Mouse (Mus musculus): ENCODE results near the gene Gm17409. TPM values are rescaled to one million over a fixed set of nuclear protein-coding genes. Genes with fewer than 3 reads are reported as not detected.

The Gm17409 gene
- polyA plus RNA-seq (2015; fragmentation: Nextera tagmentation; extraction: Ambion mirVana), result not detected in 2 replicates

- H3K4me3 ChIP-seq (replicated peaks), result no peak within 1 kb of the TSS
- DNase-seq (no peak), ATAC-seq (ENCODE audit: low read depth) (no peak)
- peaks cover 29% of the 10 kb centered on the region for H3K36me3 ChIP-seq
- WGBS (ENCODE audit: insufficient replicate concordance), result 67% methylated on average over 7 of the region's 7 CpGs
- H3K4me1 ChIP-seq (replicated peaks), result no peaks in the 10 kb centered on the region
- no peak within 1 kb of the TSS for H3K27ac ChIP-seq
- no peaks in the 10 kb centered on the region for H3K9me3 ChIP-seq (replicated peaks)
- no peak within 1 kb of the TSS for H3K9ac ChIP-seq
- no peak within 1 kb of the TSS for H3K4me2 ChIP-seq
- no peaks in the 10 kb centered on the region for H3K27me3 ChIP-seq
Observed at GRCm38 (mm10) chr2:58469816-58470215, at the start of gene Gm17409. Gene Gm17409, plus strand, starts transcription at chr2:58470116.

DNA sequence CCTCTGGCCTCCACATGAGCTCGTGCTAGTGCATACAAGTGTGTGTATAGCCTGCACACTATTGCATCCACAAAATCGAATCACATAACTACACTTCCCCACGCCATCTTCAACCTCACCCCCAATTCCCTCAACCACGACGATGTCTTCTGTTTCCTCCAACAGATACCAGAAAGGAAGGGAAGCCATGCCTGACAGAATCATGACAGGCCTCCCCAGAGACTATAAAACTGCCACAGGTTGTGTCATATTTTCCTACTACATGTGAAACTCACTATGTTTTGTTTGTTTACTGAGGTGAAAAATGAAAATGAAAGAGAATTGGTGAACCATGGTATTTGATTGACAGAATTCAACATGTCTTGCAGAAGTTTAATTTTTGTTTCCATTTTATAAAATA is 46.6 kb upstream of the Gm17409 start:
- ATAC-seq (ENCODE audit: low read depth) (no peak), DNase-seq (no peak)
- no peak overlapping the region for H3K27ac ChIP-seq
- H3K9ac ChIP-seq, result no peak overlapping the region
- H3K9me3 ChIP-seq (replicated peaks), result no peaks in the 10 kb centered on the region
- no peaks in the 10 kb centered on the region for H3K4me1 ChIP-seq (replicated peaks)
- no peaks in the 10 kb centered on the region for H3K27me3 ChIP-seq
- no peak overlapping the region for H3K4me3 ChIP-seq (replicated peaks)
- no peak overlapping the region for H3K4me2 ChIP-seq
- 32% methylated on average over 5 of the region's 5 CpGs for WGBS (ENCODE audit: insufficient replicate concordance)
- no peaks in the 10 kb centered on the region for H3K36me3 ChIP-seq

DNA sequence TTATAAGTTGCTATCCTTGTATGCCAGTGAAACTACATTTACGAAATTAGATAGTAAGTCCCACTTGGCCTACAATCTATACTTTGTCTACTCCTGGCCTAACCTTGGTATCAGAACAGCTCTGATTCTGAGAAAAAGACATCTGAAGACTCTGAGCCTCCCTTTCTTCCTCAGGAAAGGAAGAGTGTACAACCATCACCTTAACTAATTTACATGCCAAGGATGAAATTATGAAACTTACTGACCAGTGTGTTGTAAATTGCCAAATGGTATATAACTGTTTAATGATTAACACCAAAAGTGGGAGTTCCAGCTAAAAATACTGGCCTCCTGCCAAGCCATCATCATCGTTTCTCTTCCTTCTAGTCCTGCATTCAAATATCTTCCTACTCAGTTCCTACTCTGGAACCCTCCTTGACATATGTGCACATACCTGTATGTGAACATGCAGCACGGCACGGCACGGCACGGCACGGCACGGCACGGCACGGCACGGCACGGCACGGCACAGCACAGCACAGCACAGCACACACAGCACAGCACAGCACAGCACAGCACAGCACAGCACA is 44.4 kb upstream of the Gm17409 start:
- no peaks in the 10 kb centered on the region for H3K4me1 ChIP-seq (replicated peaks)
- H3K9me3 ChIP-seq (replicated peaks), result no peaks in the 10 kb centered on the region
- H3K9ac ChIP-seq, result no peak overlapping the region
- WGBS (ENCODE audit: insufficient replicate concordance), result 86% methylated on average over 13 of the region's 13 CpGs
- no peak overlapping the region for H3K4me2 ChIP-seq
- DNase-seq (no peak), ATAC-seq (ENCODE audit: low read depth) (no peak)
- no peaks in the 10 kb centered on the region for H3K36me3 ChIP-seq
- H3K27ac ChIP-seq, result no peak overlapping the region
- no peaks in the 10 kb centered on the region for H3K27me3 ChIP-seq
- no peak overlapping the region for H3K4me3 ChIP-seq (replicated peaks)

DNA sequence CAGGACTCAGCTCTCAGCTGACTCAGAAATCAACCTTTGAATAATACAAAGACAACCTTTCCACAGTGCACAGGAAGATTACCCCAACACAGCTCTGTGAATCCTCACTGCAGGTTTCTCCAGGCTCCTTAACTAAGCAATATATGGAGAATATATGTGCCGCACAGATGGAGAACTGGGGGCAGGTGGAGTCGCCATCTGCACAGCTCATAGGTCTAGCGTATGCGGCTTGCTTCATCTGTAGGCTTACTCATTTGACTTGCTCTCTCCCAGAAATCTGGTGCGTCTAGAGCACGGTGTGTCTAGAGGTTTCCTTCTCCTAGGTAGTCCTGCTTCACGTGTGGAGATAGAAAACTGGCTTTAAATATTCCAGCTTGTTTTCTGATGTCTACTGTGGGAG is 37.7 kb upstream of the Gm17409 start:
- 73% methylated on average over 7 of the region's 7 CpGs for WGBS (ENCODE audit: insufficient replicate concordance)
- ATAC-seq (ENCODE audit: low read depth), result no peak
- Histone ChIP-seq H3K36me3 (no peaks in the 10 kb centered on the region), H3K9me3 (replicated peaks) (no peaks in the 10 kb centered on the region), H3K4me2 (no peak overlapping the region), H3K4me1 (replicated peaks) (no peaks in the 10 kb centered on the region), H3K4me3 (replicated peaks) (no peak overlapping the region), H3K9ac (no peak overlapping the region), H3K27me3 (no peaks in the 10 kb centered on the region), H3K27ac (no peak overlapping the region)
- no peak for DNase-seq

- 62% methylated on average over 2 of the region's 2 CpGs for WGBS (ENCODE audit: insufficient replicate concordance)
- DNase-seq (no peak), ATAC-seq (ENCODE audit: low read depth) (no peak)
- Histone ChIP-seq H3K4me2 (no peak overlapping the region), H3K36me3 (no peaks in the 10 kb centered on the region), H3K27me3 (no peaks in the 10 kb centered on the region), H3K9ac (no peak overlapping the region), H3K27ac (no peak overlapping the region), H3K4me3 (replicated peaks) (no peak overlapping the region), H3K4me1 (replicated peaks) (no peaks in the 10 kb centered on the region), H3K9me3 (replicated peaks) (no peaks in the 10 kb centered on the region)
Observed at GRCm38 (mm10) chr2:58433317-58433716, 36.6 kb upstream of the Gm17409 start.

- Histone ChIP-seq H3K36me3 (no peaks in the 10 kb centered on the region), H3K4me1 (replicated peaks) (no peaks in the 10 kb centered on the region), H3K9ac (no peak overlapping the region), H3K27ac (no peak overlapping the region), H3K4me3 (replicated peaks) (no peak overlapping the region), H3K27me3 (no peaks in the 10 kb centered on the region), H3K4me2 (no peak overlapping the region), H3K9me3 (replicated peaks) (no peaks in the 10 kb centered on the region)
- WGBS (ENCODE audit: insufficient replicate concordance), result 64% methylated on average over 2 of the region's 2 CpGs
- DNase-seq (no peak), ATAC-seq (ENCODE audit: low read depth) (no peak)
Observed at GRCm38 (mm10) chr2:58434438-58434837, 35.5 kb upstream of the Gm17409 start.

- no peak overlapping the region for H3K27ac ChIP-seq
- DNase-seq (no peak), ATAC-seq (ENCODE audit: low read depth) (no peak)
- no peak overlapping the region for H3K9ac ChIP-seq
- WGBS (ENCODE audit: insufficient replicate concordance), result 81% methylated on average over 13 of the region's 13 CpGs
- no peak overlapping the region for H3K4me3 ChIP-seq (replicated peaks)
- no peak overlapping the region for H3K4me2 ChIP-seq
- no peaks in the 10 kb centered on the region for H3K9me3 ChIP-seq (replicated peaks)
- no peaks in the 10 kb centered on the region for H3K27me3 ChIP-seq
- no peaks in the 10 kb centered on the region for H3K36me3 ChIP-seq
- no peaks in the 10 kb centered on the region for H3K4me1 ChIP-seq (replicated peaks)
Observed at GRCm38 (mm10) chr2:58435507-58435906, 34.4 kb upstream of the Gm17409 start.

DNA sequence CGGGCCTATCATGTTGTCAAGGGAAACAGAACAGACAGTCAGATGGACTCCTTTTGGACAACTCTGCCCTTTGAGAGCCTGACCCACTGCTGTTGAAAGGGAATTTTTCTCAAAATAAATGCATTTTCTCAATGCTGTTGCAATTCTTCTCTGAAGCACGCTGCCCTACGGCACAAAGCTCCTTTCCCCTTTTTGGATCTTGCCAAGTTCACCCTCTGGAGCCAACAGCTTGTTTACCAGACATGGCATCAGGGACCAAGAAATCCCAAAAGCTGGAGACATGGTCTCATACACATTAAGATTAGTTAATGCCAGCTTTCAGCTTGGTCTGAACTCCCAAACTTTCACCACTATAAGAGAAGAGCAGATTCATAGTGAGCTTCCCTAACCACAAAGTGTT is 33.0 kb upstream of the Gm17409 start:
- no peak overlapping the region for H3K4me3 ChIP-seq (replicated peaks)
- no peaks in the 10 kb centered on the region for H3K27me3 ChIP-seq
- WGBS (ENCODE audit: insufficient replicate concordance), result 71% methylated on average over 3 of the region's 3 CpGs
- H3K36me3 ChIP-seq, result no peaks in the 10 kb centered on the region
- no peak overlapping the region for H3K27ac ChIP-seq
- no peak overlapping the region for H3K4me2 ChIP-seq
- no peak overlapping the region for H3K9ac ChIP-seq
- no peaks in the 10 kb centered on the region for H3K4me1 ChIP-seq (replicated peaks)
- DNase-seq (no peak), ATAC-seq (ENCODE audit: low read depth) (no peak)
- H3K9me3 ChIP-seq (replicated peaks), result no peaks in the 10 kb centered on the region

- no peak overlapping the region for H3K4me2 ChIP-seq
- 36% methylated on average over 4 of the region's 4 CpGs for WGBS (ENCODE audit: insufficient replicate concordance)
- no peak for DNase-seq
Observed at GRCm38 (mm10) chr2:58443163-58443562, 26.8 kb upstream of the Gm17409 start.

DNA sequence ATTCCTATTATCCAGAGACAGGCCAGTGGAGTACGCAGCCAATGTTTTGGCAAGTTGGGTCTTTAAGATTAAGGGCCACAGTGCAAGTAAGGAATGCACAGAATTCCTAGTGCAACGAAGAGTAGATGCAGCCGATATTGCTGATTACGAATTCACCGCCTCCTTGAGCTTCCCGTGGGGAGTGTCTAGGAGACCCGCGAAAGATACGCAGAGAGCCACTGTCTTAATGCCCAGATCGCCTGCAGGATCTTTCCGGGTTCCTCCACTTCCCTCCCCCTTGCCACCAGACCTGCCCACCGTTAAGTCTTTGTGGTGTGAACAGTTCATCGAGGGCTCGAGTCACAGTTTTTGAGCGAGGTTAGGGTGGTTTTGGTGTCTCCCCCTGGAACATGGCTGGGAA is 22.9 kb upstream of the Gm17409 start:
- ATAC-seq (ENCODE audit: low read depth) (no peak), DNase-seq (no peak)
- no peak overlapping the region for H3K27ac ChIP-seq
- H3K4me1 ChIP-seq (replicated peaks), result no peaks in the 10 kb centered on the region
- 81% methylated on average over 15 of the region's 15 CpGs for WGBS (ENCODE audit: insufficient replicate concordance)
- no peaks in the 10 kb centered on the region for H3K9me3 ChIP-seq (replicated peaks)
- H3K27me3 ChIP-seq, result no peaks in the 10 kb centered on the region
- H3K4me2 ChIP-seq, result no peak overlapping the region
- no peak overlapping the region for H3K9ac ChIP-seq
- H3K4me3 ChIP-seq (replicated peaks), result no peak overlapping the region
- peaks cover 15% of the 10 kb centered on the region; the same call in 1 of the 2 replicates for H3K36me3 ChIP-seq

More at GRCm38 (mm10) chr2:58443163-58443562, 26.8 kb upstream of the Gm17409 start:
- Histone ChIP-seq H3K4me1 (replicated peaks) (no peaks in the 10 kb centered on the region), H3K27ac (no peak overlapping the region), H3K27me3 (no peaks in the 10 kb centered on the region), H3K9ac (no peak overlapping the region), H3K4me3 (replicated peaks) (no peak overlapping the region), H3K36me3 (peaks cover 12% of the 10 kb centered on the region; the same call in 1 of the 2 replicates), H3K9me3 (replicated peaks) (no peaks in the 10 kb centered on the region)
- ATAC-seq (ENCODE audit: low read depth), result no peak

DNA sequence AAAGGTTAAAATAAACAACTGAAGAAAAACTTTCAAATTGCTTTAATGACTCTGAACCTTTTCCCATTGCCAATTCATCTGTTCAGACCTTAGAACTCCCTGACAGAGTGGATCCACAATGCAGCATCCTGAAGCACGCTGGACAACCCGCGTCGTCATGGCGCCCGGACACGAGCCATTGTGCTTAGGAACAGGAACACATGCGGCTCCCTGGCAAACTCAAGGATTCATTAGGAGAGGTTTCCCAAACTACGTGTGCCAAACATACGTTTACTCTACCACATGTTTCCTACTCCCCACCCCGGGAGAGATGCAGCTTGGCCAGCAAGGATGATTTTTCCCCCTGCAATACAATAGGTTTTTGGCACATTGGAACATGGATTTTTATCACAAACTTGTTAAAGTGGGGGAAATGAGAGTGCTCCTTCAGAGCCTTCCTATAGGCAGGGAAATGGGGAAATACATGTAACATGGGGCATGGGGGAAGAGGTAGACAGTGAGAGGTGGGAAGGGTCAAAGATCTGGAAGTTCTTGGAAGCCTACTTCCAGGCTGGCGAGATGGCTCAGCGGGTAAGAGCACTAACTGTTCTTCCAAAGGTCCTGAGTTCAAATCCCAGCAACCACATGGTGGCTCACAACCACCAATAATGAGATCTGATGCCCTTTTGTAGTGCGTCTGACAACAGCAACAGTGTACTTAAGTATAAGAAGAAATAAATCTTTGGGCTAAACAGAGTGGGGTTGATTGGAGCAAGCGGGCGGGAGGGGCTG is 15.6 kb upstream of the Gm17409 start:
- Histone ChIP-seq H3K9ac (no peak overlapping the region), H3K4me3 (replicated peaks) (no peak overlapping the region), H3K27me3 (no peaks in the 10 kb centered on the region), H3K36me3 (peaks cover 20% of the 10 kb centered on the region), H3K4me1 (replicated peaks) (no peaks in the 10 kb centered on the region), H3K4me2 (no peak overlapping the region), H3K9me3 (replicated peaks) (no peaks in the 10 kb centered on the region), H3K27ac (no peak overlapping the region)
- ATAC-seq (ENCODE audit: low read depth) (no peak), DNase-seq (no peak)
- WGBS (ENCODE audit: insufficient replicate concordance), result 81% methylated on average over 16 of the region's 16 CpGs
